ENCODE assay signal across 7 mouse cellular contexts in genomic region chr12:102877301-102878030, GRCm38 (mm10). TPM values are rescaled to one million over a fixed set of nuclear protein-coding genes. Genes with fewer than 3 reads are reported as not detected.
DNase-seq lines count a peak whose midpoint lies in the region.

No protein-coding gene starts in this region.

- peak overlapping the region; percentile 96 for H3K4me3 ChIP-seq in limb, embryonic 10.5 days
- H3K4me3 ChIP-seq in midbrain, embryonic 10.5 days, result peak overlapping the region; percentile 95

- H3K27ac ChIP-seq in limb, embryonic 10.5 days, result peak overlapping the region; percentile 98
- peak overlapping the region; percentile 98 for H3K27ac ChIP-seq in midbrain, embryonic 10.5 days (replicated peaks)

- peaks cover 19% of the 10 kb centered on the region for H3K4me1 ChIP-seq in limb, embryonic 10.5 days
- peaks cover 25% of the 10 kb centered on the region for H3K4me1 ChIP-seq in midbrain, embryonic 10.5 days

- no peaks in the 10 kb centered on the region for H3K9me3 ChIP-seq in limb, embryonic 10.5 days (replicated peaks)
- no peaks in the 10 kb centered on the region for H3K9me3 ChIP-seq in midbrain, embryonic 10.5 days (replicated peaks)

- no peaks in the 10 kb centered on the region for H3K27me3 ChIP-seq in limb, embryonic 10.5 days (ENCODE audit: low read depth, poor library complexity, severe bottlenecking)
- H3K27me3 ChIP-seq in midbrain, embryonic 10.5 days (ENCODE audit: low read depth, poor library complexity, severe bottlenecking), result no peaks in the 10 kb centered on the region

- under 1% methylated on average over 65 of the region's 70 CpGs for WGBS in limb, embryonic 10.5 days
- under 1% methylated on average over 65 of the region's 70 CpGs for WGBS in midbrain, embryonic 10.5 days

- no peaks in the 10 kb centered on the region for H3K36me3 ChIP-seq in limb, embryonic 10.5 days
- H3K36me3 ChIP-seq in midbrain, embryonic 10.5 days, result no peaks in the 10 kb centered on the region

- peak; percentile 57 for DNase-seq in adipocyte (ENCODE audit: low spot score)
- DNase-seq in cerebellum, postnatal 36 days, result peak; percentile 25 to 30
- DNase-seq in gastrocnemius, postnatal 10 days, result peak; percentile 42
- DNase-seq in induced T-regulatory cell, adult 2 months (ENCODE audit: low read depth), result peak; percentile 65
- DNase-seq in limb, embryonic 10.5 days (ENCODE audit: low spot score), result peak; percentile 74
- DNase-seq in midbrain, embryonic 10.5 days (ENCODE audit: low spot score), result peak; percentile 68
- peak; percentile 27 for DNase-seq in right cerebral cortex, postnatal 4 days

RNA-seq across cellular contexts. Expression of gene Btbd7, which starts 0.8 kb away (rescaled TPM):
- 10 to 100 TPM; 18.6 to 25.3 TPM for total RNA-seq in gastrocnemius, postnatal 10 days (2021)
- polyA plus RNA-seq in limb, embryonic 10.5 days (2016; fragmentation: Nextera tagmentation; extraction: Ambion mirVana), result 14.4 and 18.2 TPM in 2 replicates
- polyA plus RNA-seq in midbrain, embryonic 10.5 days (2016; fragmentation: Nextera tagmentation; extraction: Ambion mirVana), result 15.8 and 16.4 TPM in 2 replicates

RNA-seq across cellular contexts. Expression of gene Cox8c, which starts 21.6 kb away (rescaled TPM):
- total RNA-seq in gastrocnemius, postnatal 10 days (2021), result not detected
- polyA plus RNA-seq in limb, embryonic 10.5 days (2016; fragmentation: Nextera tagmentation; extraction: Ambion mirVana), result not detected in 2 replicates
- not detected in 2 replicates for polyA plus RNA-seq in midbrain, embryonic 10.5 days (2016; fragmentation: Nextera tagmentation; extraction: Ambion mirVana)

Comparison
In these comparisons a context has a peak if more than half of its experiments do, and no peak if none do; other contexts are left out.
1. Peak in every context shown above with its lines: DNase-seq, H3K4me3 ChIP-seq and H3K27ac ChIP-seq.